Mouse (Mus musculus): ENCODE data around the gene Apbb2.

- TF ChIP-seq RCOR1 (conservative IDR thresholded peaks at IDR 0.05; ENCODE audit: low read depth, low read length) (no peak), POLR2A (IDR thresholded peaks at IDR 0.05; ENCODE audit: low read depth, low read length) (no peak), CTCF (conservative IDR thresholded peaks at IDR 0.05 in 1 of 2, IDR thresholded peaks at IDR 0.05 in 1 of 2; ENCODE audit: low read depth in 2 of 2, low read length in 2 of 2) (no peak), CHD1 (IDR thresholded peaks at IDR 0.05; ENCODE audit: low read depth, low read length) (no peak), GABPA (IDR thresholded peaks at IDR 0.05; ENCODE audit: insufficient replicate concordance, low read depth, low read length) (no peak), MAFK (IDR thresholded peaks at IDR 0.05; ENCODE audit: insufficient replicate concordance, low read length) (no peak), ZC3H11A (IDR thresholded peaks at IDR 0.05; ENCODE audit: low read depth, low read length) (no peak), JUND (conservative IDR thresholded peaks at IDR 0.05; ENCODE audit: low read depth, low read length) (no peak), NELFE (IDR thresholded peaks at IDR 0.05; ENCODE audit: low read depth, low read length) (no peak)
Measured at GRCm38 (mm10) chr5:66337969-66338345, 280.6 kb downstream of the Apbb2 start.

Data from CH12.LX (cell line).